Mouse (Mus musculus) neutrophil, adult 5-6 weeks (primary cell): Measurements from ENCODE around the gene Tle1. TPM values are rescaled to one million over a fixed set of nuclear protein-coding genes. Genes with fewer than 3 reads are reported as not detected.

Experiments used
- ATAC-seq: fragments of 151-379, 151-347 bp; 2 replicates; pipeline ENCODE4 v1.8.0; 2017; ENCODE audit warnings: mild to moderate bottlenecking, moderate TSS enrichment; ENCODE audit not compliant: insufficient number of reproducible peaks, poor library complexity, low FRiP score, severe bottlenecking; ENCODE audit errors: extremely low read depth
- total RNA-seq: library from RNA; stranded (forward); fragments of 200-1000 nt; gene quantifications from 2 replicates; pipeline ENCODE4 v1.2.3, GENCODE M21; 2017

Tle1 gene
- total RNA-seq, 1 experiment from 2014 or later, result 21.4 TPM

DNA sequence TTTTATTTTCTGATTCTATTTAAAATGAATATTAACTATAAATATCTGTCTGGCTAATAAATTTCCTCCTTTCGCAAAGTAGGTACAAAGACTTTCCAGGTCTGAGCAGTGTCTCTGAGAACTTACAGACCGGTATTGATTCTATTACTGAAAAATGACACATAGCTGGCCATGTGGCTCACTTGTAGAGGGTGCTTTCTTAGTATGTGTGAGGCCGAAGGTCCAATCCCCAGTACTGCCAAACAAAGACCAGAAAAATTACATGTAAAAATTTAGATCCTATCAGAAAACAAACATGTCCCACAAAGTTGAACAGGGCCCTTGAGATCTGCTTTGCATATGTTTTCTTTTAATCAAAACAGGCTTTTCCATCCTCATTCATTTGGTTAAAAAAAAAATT is 33.5 kb downstream of the Tle1 start:
- no peak for ATAC-seq

DNA sequence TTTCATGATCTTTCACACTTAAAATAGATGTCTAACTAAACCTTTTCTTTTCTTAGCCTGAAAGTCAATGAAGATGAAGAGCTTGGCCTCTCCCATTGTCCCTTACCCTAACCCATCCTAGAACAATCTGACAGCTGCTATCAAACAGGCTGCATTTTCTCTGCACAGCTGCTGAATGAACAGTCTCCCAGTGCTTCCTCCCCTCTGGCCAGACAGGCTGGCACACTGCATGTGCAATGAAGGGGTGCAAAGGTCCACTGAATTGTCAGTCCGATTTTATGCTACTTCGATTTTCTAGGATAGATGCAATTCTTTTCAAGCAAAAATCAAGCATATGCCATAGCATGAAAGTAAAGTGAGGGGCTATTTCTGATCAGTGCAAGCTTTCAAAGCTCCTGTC is 34.2 kb downstream of the Tle1 start:
- no peak for ATAC-seq

DNA sequence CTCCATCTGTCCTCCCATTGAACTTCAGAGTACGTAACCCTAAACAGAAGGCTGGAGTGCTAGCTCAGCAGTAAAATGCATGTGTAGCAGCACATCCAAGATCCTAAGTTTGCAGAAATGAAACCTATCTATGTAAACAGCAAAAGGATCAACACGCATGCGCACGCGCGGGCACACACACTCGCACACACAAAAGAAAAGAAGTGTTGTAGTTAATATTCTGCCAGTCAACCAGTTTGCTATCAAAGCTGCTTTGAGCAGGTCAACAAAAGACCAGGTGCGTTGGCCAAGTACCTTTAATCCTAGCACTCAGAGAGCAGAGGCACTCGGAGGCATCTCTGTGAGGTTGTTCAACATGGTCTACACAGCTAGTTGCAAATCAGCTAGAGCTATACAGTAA is 35.0 kb downstream of the Tle1 start:
- no peak for ATAC-seq

DNA sequence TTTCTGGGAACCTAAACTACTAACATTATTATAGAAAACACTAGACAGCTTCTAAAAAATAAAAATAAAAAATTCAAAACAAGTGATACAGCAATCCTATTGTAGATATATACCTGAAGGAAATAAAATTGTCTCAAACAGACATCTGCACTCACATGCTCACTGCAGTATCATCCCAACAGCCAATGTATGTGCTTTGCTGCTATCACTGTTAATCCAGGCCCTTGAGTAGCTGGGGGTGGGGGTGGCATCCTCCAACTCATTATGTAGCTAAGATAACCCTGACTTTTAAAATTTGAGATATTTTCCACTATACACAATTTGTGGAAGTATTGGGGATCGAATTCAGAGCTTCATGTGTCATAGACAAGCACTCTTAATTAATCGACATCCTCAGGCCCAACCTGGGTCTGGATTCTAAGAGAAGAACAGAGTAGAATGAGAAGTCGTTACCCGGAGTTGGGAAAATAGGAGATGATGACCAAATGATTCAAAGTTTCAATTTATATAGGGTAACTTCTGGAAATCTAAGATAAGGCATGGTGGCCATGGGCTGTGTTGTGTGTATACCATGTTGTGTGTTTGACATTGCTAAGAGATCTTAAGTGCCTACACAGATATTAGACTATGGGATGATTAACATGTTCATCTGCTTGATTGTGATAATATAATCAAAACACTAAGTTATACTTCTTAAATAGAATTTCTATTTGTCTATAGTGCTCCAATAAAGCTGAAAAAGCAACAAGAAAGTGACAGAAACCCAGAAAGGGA is 38.1 kb downstream of the Tle1 start:
- ATAC-seq, result no peak

DNA sequence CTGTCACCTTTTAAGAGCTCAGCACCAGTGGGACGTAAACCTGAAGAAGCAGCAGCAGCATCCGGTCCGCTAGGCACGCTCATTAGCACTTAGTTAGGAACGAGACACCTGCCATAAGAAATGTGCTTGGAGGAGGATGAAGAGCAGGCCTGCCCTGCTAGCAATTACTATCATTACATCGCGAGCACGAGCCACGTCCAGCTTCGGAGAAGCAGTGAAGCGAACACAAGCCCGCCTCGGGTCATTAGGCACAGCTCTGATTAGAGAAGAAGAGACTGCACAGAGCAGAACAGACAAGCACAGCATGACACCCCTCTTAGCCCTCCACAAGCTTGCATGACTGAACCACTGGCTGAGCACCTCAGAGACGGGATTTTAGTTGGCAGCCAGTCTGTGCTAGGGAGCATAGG is 40.6 kb downstream of the Tle1 start:
- no peak for ATAC-seq

DNA sequence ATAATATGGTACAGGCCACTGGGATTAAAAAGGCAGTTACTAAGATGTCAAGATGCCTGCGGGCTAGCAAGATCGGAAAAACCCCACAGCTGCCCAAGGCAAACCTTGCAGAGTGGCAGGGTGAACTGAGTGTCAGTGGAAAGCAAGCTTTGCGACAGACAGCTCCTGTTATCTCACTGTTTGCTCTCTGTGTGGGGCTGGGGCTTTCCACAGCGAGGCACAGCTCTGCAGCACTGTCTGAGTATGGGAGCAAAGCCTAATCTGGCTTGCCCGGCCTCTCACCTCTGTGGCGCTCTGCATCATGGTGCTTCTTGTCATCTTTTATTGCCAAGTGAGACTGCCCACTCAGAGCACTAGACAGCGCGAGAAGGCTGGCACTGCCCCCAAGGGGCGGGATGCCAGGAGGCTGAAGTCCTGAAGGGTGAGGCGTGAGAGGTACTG is 42.8 kb downstream of the Tle1 start:
- no peak for ATAC-seq

DNA sequence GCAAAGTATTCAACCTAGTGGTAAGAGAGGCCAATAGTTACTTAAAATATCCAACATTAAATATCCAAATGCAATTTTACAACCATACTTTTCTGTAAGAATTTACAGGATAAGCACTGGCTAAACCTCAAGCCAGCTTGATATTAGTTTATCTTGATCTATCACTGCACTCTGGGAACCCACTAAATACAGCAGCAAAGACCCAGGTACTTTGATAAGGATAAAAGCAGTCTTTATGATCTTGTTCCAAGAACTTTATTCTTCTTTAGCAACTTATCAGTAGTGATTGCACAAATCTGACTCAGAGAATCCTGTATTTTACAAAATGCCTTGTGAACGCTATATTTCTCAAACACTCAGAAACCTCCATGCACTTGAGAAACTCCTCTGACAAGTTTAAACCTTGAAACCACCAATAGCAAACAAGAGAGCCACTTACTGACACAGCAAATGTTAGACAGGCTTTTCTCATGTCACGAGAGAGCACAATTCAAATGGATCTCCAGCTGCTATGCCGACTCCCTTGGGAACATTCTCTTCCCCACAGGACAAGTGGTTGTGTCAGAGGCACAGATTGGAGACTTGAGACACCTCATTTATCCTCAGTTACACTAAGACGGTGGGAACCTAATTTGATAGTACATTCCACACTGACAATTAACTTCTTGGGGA is 50.1 kb downstream of the Tle1 start:
- ATAC-seq, result no peak

DNA sequence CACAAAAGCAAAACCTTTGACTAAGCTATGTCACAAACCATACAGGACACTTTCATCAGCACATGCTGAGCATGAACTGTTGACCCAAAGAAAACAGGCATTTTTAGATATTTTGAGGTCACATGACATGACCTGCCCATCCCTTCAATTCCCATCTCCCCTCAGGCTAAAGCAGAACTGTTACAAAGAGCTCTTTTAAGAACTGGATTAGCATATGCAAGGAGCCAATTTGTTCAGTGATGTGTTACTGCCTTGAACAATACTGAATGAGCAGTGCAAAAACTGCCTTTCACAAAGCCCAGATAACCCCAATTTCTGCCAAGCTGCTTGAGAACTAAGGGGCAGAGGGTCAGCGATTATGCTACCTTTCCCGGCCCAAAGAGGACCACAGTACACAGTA is 54.7 kb downstream of the Tle1 start:
- no peak for ATAC-seq

DNA sequence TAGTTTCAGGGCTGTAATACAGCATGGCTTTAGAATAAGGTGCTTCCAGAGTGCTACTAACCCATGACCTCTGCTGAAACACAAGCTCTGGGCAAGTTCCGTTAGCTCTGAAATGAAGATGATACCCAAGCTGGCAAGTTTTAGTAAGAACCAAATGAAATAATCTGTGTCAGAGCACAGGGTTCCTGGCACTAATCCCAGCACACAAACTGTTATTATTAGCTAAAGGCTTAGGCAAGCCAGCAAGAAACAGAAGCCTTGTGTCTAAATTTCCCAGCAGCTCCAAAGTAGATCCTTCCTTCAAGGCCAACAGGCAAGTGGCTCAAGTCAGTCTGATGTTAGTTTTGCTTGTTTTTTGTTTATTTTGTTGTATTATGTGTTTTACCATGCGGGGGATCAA is 56.2 kb downstream of the Tle1 start:
- no peak for ATAC-seq

DNA sequence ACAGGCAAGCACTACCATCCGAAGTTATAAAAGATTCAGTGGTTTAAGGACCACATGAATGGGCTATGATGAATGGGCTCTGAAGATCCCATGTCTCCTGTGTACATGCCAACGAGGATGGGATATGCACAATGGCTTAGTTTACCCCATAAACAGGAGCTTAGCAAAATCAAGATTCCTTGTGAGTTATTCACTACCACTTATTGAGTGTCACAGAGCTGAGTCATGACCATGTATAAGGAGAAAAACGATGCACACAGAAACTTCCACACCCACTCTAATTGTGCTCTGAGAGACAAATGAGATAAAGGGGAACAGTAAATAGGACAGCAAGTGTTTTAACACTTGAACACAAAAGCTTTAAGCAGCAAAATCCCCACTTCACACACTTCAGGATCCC is 60.0 kb downstream of the Tle1 start:
- no peak for ATAC-seq

DNA sequence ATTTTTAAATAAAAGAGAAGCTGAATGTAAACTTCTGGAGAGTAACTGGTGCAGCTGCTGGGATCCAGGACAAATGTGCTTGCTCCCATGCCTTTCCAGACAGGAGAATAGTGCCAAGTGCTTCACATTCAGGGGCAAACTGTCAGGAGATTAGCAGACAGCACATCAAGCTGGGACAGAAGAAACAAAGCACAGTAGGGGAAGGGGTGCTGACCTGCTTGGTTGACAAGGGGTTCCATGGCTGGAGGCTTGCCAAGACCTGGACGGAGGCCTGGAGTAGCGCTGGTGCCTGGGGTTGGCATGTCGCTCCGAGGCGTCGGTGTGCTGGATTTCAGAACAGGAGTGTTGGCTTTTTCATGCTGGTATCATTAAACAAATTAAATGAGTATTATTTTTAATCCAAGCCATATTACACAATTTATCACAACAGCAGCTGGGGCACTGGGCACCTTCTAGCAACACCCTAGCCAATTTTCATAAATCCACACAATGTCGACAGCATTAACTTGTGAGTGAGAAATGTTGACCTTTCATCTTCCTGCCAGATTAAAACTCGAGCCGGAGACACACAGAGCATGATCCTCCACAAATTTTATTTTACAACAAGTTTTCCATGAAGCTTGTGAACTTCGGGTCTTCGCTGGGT is 61.1 kb downstream of the Tle1 start:
- ATAC-seq, result no peak

DNA sequence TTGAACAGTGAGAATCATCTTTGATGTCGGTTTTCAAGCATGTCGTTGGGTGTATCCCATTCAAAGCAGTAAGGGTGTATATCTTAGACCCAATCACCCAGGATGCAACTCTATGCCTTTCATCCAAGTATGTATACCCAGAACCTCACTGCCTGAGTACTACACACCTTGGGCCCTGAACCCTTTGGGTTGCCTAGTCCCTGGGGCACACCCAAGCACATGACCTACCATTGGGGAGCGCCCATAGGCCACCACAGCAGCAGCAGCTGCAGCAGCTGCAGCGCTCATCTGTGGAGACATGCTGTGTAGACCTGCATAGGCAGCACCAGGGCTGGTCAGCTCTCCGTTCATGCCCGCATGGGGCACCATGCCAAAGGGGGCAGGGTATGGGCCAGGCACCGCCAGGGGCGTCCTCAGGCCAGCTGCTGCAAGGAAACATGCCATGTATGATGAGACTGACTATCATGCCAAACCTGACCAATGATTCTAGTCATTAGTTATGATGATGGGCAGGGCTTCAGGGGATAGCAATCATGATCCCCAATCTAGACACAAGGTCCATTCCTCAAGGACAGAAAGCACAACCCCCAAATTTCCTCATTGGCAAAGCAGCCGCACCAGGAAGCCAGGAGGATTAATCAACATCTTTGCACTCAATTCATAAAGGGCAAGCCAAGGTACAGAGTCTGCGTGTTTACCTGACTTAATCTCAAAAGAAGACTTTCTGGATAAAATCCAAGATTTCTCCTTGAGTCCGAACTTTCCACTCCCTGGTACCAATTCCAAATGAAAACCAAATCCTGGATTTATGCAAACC is 62.2 kb downstream of the Tle1 start:
- no peak for ATAC-seq

DNA sequence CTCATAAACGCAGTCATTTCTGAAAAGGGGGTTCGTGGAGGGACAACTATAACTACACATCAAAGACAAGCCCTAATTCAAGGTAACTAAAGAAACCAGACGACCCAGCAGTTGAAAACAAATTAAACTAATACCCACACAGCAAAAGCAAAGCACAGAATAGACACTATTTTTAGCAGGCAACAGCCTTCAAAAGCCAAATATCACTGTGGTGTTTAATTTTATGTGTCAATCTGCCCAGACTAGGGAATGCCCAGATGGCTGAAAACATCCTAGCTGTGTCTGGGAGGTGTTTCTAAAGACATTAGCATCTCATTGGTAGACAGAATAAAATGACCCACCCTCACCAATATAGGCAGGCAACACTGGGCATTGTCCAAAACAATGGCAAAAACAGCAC is 68.1 kb downstream of the Tle1 start:
- no peak for ATAC-seq

DNA sequence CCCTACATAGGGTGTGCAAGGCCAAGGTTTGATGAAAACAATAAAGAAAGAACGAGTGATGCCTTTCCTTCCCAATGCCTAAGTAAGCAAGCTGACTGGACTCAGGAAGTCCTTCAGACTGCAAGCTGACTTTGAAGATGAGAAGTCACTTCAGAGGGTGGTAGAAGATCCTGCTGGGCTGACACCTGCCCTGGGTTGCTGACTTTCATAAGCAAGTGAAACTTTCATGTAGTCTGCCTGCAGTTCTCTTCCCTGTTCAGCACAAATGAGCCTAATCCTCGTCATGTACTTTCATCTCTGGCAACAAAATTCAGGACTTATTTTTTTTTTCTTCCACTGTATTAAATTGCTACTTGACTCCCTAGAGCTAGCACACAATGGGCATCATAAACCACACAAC is 73.1 kb downstream of the Tle1 start:
- ATAC-seq, result no peak

DNA sequence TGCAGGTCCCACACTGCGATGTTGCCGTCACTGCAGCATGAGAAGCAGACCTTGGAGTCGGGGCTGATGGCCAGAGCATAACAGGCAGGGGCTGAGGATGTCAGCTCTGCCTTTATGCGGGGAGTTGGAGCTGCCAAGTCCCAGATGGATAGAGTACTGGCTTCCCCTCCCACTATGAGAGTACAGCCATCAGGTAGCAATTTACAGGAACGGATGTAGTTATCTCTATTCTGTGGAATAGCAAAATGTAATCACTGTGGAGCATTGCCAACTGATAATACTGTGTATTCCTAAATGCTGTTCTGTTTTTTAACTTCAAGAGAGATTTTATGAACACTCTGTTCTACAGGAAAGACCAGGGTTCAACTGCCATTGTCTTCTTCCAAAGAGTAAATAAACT is 75.9 kb downstream of the Tle1 start:
- ATAC-seq, result no peak

DNA sequence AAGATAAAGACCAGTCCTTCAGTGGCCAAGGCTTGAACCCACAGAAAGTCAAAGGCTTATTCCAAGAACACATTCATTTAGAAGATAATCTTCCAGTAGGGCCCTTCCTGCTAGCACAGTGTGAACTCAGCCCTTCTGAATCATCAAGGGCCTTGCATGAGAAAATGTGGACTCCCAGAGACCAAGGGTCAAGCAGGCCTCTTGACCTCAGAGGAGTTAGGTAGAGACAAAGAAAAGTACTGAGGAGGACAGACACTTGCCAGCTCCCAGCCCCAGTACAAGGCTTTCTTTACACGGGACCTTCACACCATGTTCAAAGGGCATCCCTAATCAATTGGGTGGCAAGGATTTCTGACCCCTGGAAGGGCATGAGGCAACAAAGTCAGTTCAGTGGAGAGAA is 77.9 kb downstream of the Tle1 start:
- ATAC-seq, result no peak

DNA sequence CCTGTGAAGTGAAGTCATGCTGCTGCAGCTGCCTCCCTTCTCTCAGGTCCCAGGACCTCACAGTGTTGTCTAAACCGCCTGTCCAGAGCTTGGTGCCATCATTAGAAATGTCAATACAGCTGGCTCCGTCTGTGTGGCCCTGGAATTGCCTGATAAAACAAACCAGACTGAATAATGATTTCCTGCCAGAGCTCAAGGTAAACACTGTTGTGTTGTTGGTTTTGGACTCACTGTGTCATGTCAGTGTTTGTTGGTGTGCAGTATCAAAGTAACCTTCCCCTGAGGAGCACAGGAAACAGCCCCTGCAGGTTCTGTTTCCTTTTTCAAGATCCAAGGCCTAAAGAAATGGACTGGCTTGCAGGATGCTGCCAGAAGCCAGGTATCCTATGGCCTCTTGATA is 78.4 kb downstream of the Tle1 start:
- ATAC-seq, result no peak

DNA sequence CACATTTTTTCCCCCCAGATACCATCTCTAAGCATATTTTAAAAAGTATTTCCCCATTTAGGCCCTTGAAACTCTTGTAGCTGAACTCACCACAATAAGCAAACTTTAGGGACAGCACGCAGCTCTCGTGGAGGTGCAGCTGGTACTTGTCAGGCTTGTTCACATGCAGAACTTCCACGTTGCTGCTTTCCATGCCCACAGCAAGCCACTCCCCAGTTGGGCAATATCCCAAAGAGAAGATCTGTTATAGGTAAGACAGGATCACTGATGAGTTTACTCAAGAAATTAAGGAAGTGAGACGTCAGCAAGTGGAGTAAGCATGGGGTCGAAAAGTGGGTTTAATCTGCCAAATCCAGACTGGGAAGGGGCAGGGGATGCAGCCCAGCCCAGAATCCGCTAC is 80.7 kb downstream of the Tle1 start:
- no peak for ATAC-seq

DNA sequence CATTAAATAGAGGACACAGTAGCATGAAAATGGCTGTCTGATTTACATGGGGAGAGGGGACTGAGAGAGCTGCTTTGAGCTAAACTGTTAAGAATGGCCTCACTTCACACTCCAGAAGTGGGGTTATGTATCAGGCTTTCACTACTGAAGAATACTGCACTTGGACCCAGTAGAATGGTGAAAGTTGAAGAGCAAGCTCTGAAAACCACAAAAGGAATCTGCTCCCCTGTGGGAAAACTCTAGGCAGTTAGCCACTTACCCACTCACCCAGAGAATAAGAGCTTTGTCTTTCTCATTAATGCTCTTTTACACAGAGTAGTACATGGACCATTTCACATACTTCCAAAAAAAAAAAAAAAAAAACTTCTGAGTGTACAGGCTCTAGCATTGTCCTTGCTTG is 95.0 kb downstream of the Tle1 start:
- ATAC-seq, result no peak
